Mouse (Mus musculus): Measurements from ENCODE around the gene Terf2ip. TPM values are rescaled to one million over a fixed set of nuclear protein-coding genes. Genes with fewer than 3 reads are reported as not detected.

Terf2ip gene
- polyA plus RNA-seq, 1 experiment, result not detected

- Histone ChIP-seq H3K27ac (ENCODE audit: insufficient read depth, low read depth, low read length) (no peak overlapping the region), H3K4me1 (ENCODE audit: control insufficient read depth, insufficient read depth, low read length) (peaks cover 18% of the 10 kb centered on the region), H3K4me3 (ENCODE audit: insufficient read depth, low read depth, low read length) (no peak overlapping the region)
- WGBS, result 54% methylated on average over 5 of the region's 5 CpGs
- TF ChIP-seq POLR2A (IDR thresholded peaks at IDR 0.05; ENCODE audit: insufficient read depth, low read depth, low read length) (no peak), CTCF (IDR thresholded peaks at IDR 0.05; ENCODE audit: insufficient read depth, low read depth, low read length) (no peak)
Measured at GRCm38 (mm10) chr8:111968991-111969390, 42.2 kb upstream of the Terf2ip start.

- Histone ChIP-seq H3K4me3 (ENCODE audit: insufficient read depth, low read depth, low read length) (no peak overlapping the region), H3K27ac (ENCODE audit: insufficient read depth, low read depth, low read length) (no peak overlapping the region), H3K4me1 (ENCODE audit: control insufficient read depth, insufficient read depth, low read length) (peaks cover 6% of the 10 kb centered on the region)
- 95% methylated on average over 12 of the region's 12 CpGs for WGBS
- TF ChIP-seq CTCF (IDR thresholded peaks at IDR 0.05; ENCODE audit: insufficient read depth, low read depth, low read length) (no peak), POLR2A (IDR thresholded peaks at IDR 0.05; ENCODE audit: insufficient read depth, low read depth, low read length) (no peak)
Measured at GRCm38 (mm10) chr8:111974138-111974537, 37.1 kb upstream of the Terf2ip start.

- Histone ChIP-seq H3K4me3 (ENCODE audit: insufficient read depth, low read depth, low read length) (no peak overlapping the region), H3K27ac (ENCODE audit: insufficient read depth, low read depth, low read length) (no peak overlapping the region), H3K4me1 (ENCODE audit: control insufficient read depth, insufficient read depth, low read length) (no peaks in the 10 kb centered on the region; the same call in 1 of the 2 replicates)
- TF ChIP-seq POLR2A (IDR thresholded peaks at IDR 0.05; ENCODE audit: insufficient read depth, low read depth, low read length) (no peak), CTCF (IDR thresholded peaks at IDR 0.05; ENCODE audit: insufficient read depth, low read depth, low read length) (no peak)
- 96% methylated on average over 2 of the region's 2 CpGs for WGBS
Measured at GRCm38 (mm10) chr8:111975706-111976105, 35.5 kb upstream of the Terf2ip start.

- no peak overlapping the region for H3K4me3 ChIP-seq (ENCODE audit: insufficient read depth, low read depth, low read length)
- TF ChIP-seq POLR2A (IDR thresholded peaks at IDR 0.05; ENCODE audit: insufficient read depth, low read depth, low read length) (no peak), CTCF (IDR thresholded peaks at IDR 0.05; ENCODE audit: insufficient read depth, low read depth, low read length) (no peak)
- H3K4me1 ChIP-seq (ENCODE audit: control insufficient read depth, insufficient read depth, low read length), result no peaks in the 10 kb centered on the region; the same call in 1 of the 2 replicates
- 86% methylated on average over 2 of the region's 2 CpGs for whole genome bisulfite sequencing
- H3K27ac ChIP-seq (ENCODE audit: insufficient read depth, low read depth, low read length), result no peak overlapping the region
Measured at GRCm38 (mm10) chr8:111976326-111976725, 34.9 kb upstream of the Terf2ip start.

- 73% methylated on average over 10 of the region's 10 CpGs for WGBS
- Histone ChIP-seq H3K27ac (ENCODE audit: insufficient read depth, low read depth, low read length) (no peak overlapping the region), H3K4me1 (ENCODE audit: control insufficient read depth, insufficient read depth, low read length) (peaks cover 10% of the 10 kb centered on the region), H3K4me3 (ENCODE audit: insufficient read depth, low read depth, low read length) (no peak overlapping the region)
- no peak for TF ChIP-seq POLR2A (IDR thresholded peaks at IDR 0.05; ENCODE audit: insufficient read depth, low read depth, low read length)
- TF ChIP-seq CTCF (IDR thresholded peaks at IDR 0.05; ENCODE audit: insufficient read depth, low read depth, low read length), result no peak
Measured at GRCm38 (mm10) chr8:111978147-111978546, 33.1 kb upstream of the Terf2ip start.

GRCm38 (mm10) chr8:111982116-111982515 lies 29.1 kb upstream of the Terf2ip start:
- Histone ChIP-seq H3K27ac (ENCODE audit: insufficient read depth, low read depth, low read length) (peak overlapping the region; percentile 81), H3K4me3 (ENCODE audit: insufficient read depth, low read depth, low read length) (no peak overlapping the region), H3K4me1 (ENCODE audit: control insufficient read depth, insufficient read depth, low read length) (peaks cover 26% of the 10 kb centered on the region)
- WGBS, result 65% methylated on average over 7 of the region's 7 CpGs
- TF ChIP-seq CTCF (IDR thresholded peaks at IDR 0.05; ENCODE audit: insufficient read depth, low read depth, low read length) (no peak), POLR2A (IDR thresholded peaks at IDR 0.05; ENCODE audit: insufficient read depth, low read depth, low read length) (no peak)

GRCm38 (mm10) chr8:111984511-111984910 lies 26.7 kb upstream of the Terf2ip start:
- TF ChIP-seq CTCF (IDR thresholded peaks at IDR 0.05; ENCODE audit: insufficient read depth, low read depth, low read length) (no peak), POLR2A (IDR thresholded peaks at IDR 0.05; ENCODE audit: insufficient read depth, low read depth, low read length) (no peak)
- 49% methylated on average over 10 of the region's 10 CpGs for WGBS
- H3K27ac ChIP-seq (ENCODE audit: insufficient read depth, low read depth, low read length), result 0 out of 2 replicates have a peak overlapping the region, but pooled peaks have one; percentile 32
- peaks cover 26% of the 10 kb centered on the region for H3K4me1 ChIP-seq (ENCODE audit: control insufficient read depth, insufficient read depth, low read length)
- H3K4me3 ChIP-seq (ENCODE audit: insufficient read depth, low read depth, low read length), result no peak overlapping the region

GRCm38 (mm10) chr8:111989911-111990310 lies 21.3 kb upstream of the Terf2ip start:
- TF ChIP-seq CTCF (IDR thresholded peaks at IDR 0.05; ENCODE audit: insufficient read depth, low read depth, low read length) (peak; percentile 42; the same call in 1 of the 2 replicates), POLR2A (IDR thresholded peaks at IDR 0.05; ENCODE audit: insufficient read depth, low read depth, low read length) (no peak)
- WGBS, result 5% methylated on average over 7 of the region's 7 CpGs
- Histone ChIP-seq H3K27ac (ENCODE audit: insufficient read depth, low read depth, low read length) (no peak overlapping the region), H3K4me3 (ENCODE audit: insufficient read depth, low read depth, low read length) (no peak overlapping the region), H3K4me1 (ENCODE audit: control insufficient read depth, insufficient read depth, low read length) (peaks cover 5% of the 10 kb centered on the region; the same call in 1 of the 2 replicates)

GRCm38 (mm10) chr8:111991278-111991677 lies 19.9 kb upstream of the Terf2ip start:
- Histone ChIP-seq H3K4me1 (ENCODE audit: control insufficient read depth, insufficient read depth, low read length) (no peaks in the 10 kb centered on the region), H3K27ac (ENCODE audit: insufficient read depth, low read depth, low read length) (no peak overlapping the region), H3K4me3 (ENCODE audit: insufficient read depth, low read depth, low read length) (no peak overlapping the region)
- no peak for TF ChIP-seq CTCF (IDR thresholded peaks at IDR 0.05; ENCODE audit: insufficient read depth, low read depth, low read length)
- no peak for TF ChIP-seq POLR2A (IDR thresholded peaks at IDR 0.05; ENCODE audit: insufficient read depth, low read depth, low read length)
- 34% methylated on average over 8 of the region's 8 CpGs for WGBS
